Mouse (Mus musculus) small intestine, adult 2 months (tissue): ENCODE measurements at regions not wholly inside any gene's neighbourhood (a gene's known extent, or its start where the extent isn't known, plus 50 kb on each side); places are given as distances from the start of the nearest gene placed in this dataset.

Source experiments
- CTCF ChIP-seq: fragments of 200-500 bp; IDR thresholded peaks from 2 replicates; pipeline ENCODE4 v1.5.1; 2012; ENCODE audit warnings: low read depth, mild to moderate bottlenecking, control low read depth, inconsistent platforms, low read length, moderate library complexity, mixed read lengths; ENCODE audit not compliant: insufficient replicate concordance, insufficient read length; ENCODE audit errors: extremely low read depth
- POLR2A ChIP-seq: fragments of 200-500 bp; IDR thresholded peaks from 2 replicates; pipeline ENCODE4 v1.6.1; 2012; ENCODE audit warnings: low read depth, mild to moderate bottlenecking, control low read depth, inconsistent platforms, low read length, moderate library complexity

GRCm38 (mm10) chr6:147745690-147746089 lies 270.1 kb downstream of the Ccdc91 start:
- TF ChIP-seq CTCF (no peak), POLR2A (no peak)
